Mouse (Mus musculus) embryonic facial prominence, embryonic 11.5 days (tissue): ENCODE results near the gene Abhd10. TPM values are rescaled to one million over a fixed set of nuclear protein-coding genes. Genes with fewer than 3 reads are reported as not detected.

Source experiments
- ATAC-seq: fragments of 200-750 bp; cut with Nextera tagmentation; replicated peaks from 2 replicates; pipeline ENCODE4 v1.8.0; 2017; ENCODE audit warnings: low read depth; ENCODE audit not compliant: insufficient number of reproducible peaks, low FRiP score, low TSS enrichment
- DNase-seq: peaks from one replicate; pipeline ENCODE4 v3.0.0-alpha.2; 2015; ENCODE audit warnings: low spot score
- H3K27ac ChIP-seq: fragments of 300-500 bp; sonication (generic); replicated peaks from 2 replicates; pipeline ENCODE4 v1.5.1; 2014; ENCODE audit warnings: mild to moderate bottlenecking, low read depth, low read length, control low read depth
- H3K27me3 ChIP-seq: fragments of 300-500 bp; sonication (generic); 2 replicates; pipeline ENCODE4 v1.6.1; 2014; ENCODE audit warnings: mild to moderate bottlenecking, low read length, moderate library complexity, mixed read lengths; ENCODE audit not compliant: control insufficient read depth, insufficient read depth
- H3K36me3 ChIP-seq: fragments of 300-500 bp; sonication (generic); replicated peaks from 2 replicates; pipeline ENCODE4 v1.6.1; 2014; ENCODE audit warnings: low read depth, mild to moderate bottlenecking, low read length, moderate library complexity, mixed read lengths; ENCODE audit not compliant: control insufficient read depth, insufficient read depth
- H3K4me1 ChIP-seq: fragments of 300-500 bp; sonication (generic); 2 replicates; pipeline ENCODE4 v1.6.1; 2014; ENCODE audit warnings: low read length, mixed read lengths; ENCODE audit not compliant: control insufficient read depth, insufficient read depth
- H3K4me2 ChIP-seq: fragments of 300-500 bp; sonication (generic); 2 replicates; pipeline ENCODE4 v1.6.1; 2014; ENCODE audit warnings: low read depth, mild to moderate bottlenecking, control low read depth, low read length, moderate library complexity
- H3K4me3 ChIP-seq: fragments of 300-500 bp; sonication (generic); 2 replicates; pipeline ENCODE4 v1.5.1; 2014; ENCODE audit warnings: low read depth, low read length, control low read depth
- H3K9ac ChIP-seq: fragments of 300-500 bp; sonication (generic); replicated peaks from 2 replicates; pipeline ENCODE4 v1.6.1; 2014; ENCODE audit warnings: mild to moderate bottlenecking, control low read depth, low read length
- H3K9me3 ChIP-seq: fragments of 300-500 bp; sonication (generic); replicated peaks from 2 replicates; pipeline ENCODE4 v1.6.1; 2016; ENCODE audit warnings: mild to moderate bottlenecking, low read length, inconsistent platforms, mixed read lengths; ENCODE audit not compliant: control insufficient read depth
- WGBS: fragments of 180-500 bp; shearing (Covaris S2); extraction: QIAGEN DNeasy Blood & Tissue Kit; methylation state at CpG from one replicate; pipeline ENCODE4 v1.1.7; 2014; 5-methylcytosine and 5-hydroxymethylcytosine counted together
- polyA plus RNA-seq: library from polyadenylated mRNA; unstranded; fragments of >200 nt; fragmentation: Nextera tagmentation; extraction: Ambion mirVana; gene quantifications from 2 replicates; pipeline ENCODE4 v1.2.1, GENCODE M21; 2014

Gene Abhd10
- polyA plus RNA-seq, 1 experiment from 2014 or later = 40.6 TPM

- ATAC-seq = no peak
- WGBS = 78% methylated on average over 10 of the region's 10 CpGs
Observed at GRCm38 (mm10) chr16:45767853-45768640, 25.3 kb upstream of the Abhd10 start.

GRCm38 (mm10) chr16:45767434-45767833 lies 24.7 kb upstream of the Abhd10 start:
- no peaks in the 10 kb centered on the region for H3K9me3 ChIP-seq
- WGBS = 73% methylated on average over 4 of the region's 4 CpGs
- H3K9ac ChIP-seq = no peak overlapping the region
- H3K36me3 ChIP-seq = peaks cover 3% of the 10 kb centered on the region; the same call in 1 of the 2 replicates
- no peaks in the 10 kb centered on the region for H3K4me1 ChIP-seq
- no peak overlapping the region for H3K4me3 ChIP-seq
- no peak overlapping the region for H3K27ac ChIP-seq
- no peaks in the 10 kb centered on the region for H3K27me3 ChIP-seq
- no peak overlapping the region for H3K4me2 ChIP-seq
- ATAC-seq (no peak), DNase-seq (no peak)

More at GRCm38 (mm10) chr16:45767853-45768640, 25.3 kb upstream of the Abhd10 start:
- no peak for DNase-seq
- H3K9ac ChIP-seq = no peak overlapping the region
- H3K4me1 ChIP-seq = no peaks in the 10 kb centered on the region
- no peaks in the 10 kb centered on the region for H3K27me3 ChIP-seq
- H3K27ac ChIP-seq = no peak overlapping the region
- peaks cover 3% of the 10 kb centered on the region; the same call in 1 of the 2 replicates for H3K36me3 ChIP-seq
- no peak overlapping the region for H3K4me2 ChIP-seq
- H3K4me3 ChIP-seq = no peak overlapping the region
- H3K9me3 ChIP-seq = no peaks in the 10 kb centered on the region

- DNase-seq = no peak
- H3K4me2 ChIP-seq = no peak overlapping the region
- 76% methylated on average over 7 of the region's 7 CpGs for WGBS
- no peaks in the 10 kb centered on the region for H3K27me3 ChIP-seq
- no peak overlapping the region for H3K9ac ChIP-seq
- no peaks in the 10 kb centered on the region for H3K9me3 ChIP-seq
- no peak overlapping the region for H3K27ac ChIP-seq
- H3K4me3 ChIP-seq = no peak overlapping the region
- no peaks in the 10 kb centered on the region for H3K4me1 ChIP-seq
- peaks cover 3% of the 10 kb centered on the region; the same call in 1 of the 2 replicates for H3K36me3 ChIP-seq
- ATAC-seq = no peak
Observed at GRCm38 (mm10) chr16:45765801-45766494, 23.2 kb upstream of the Abhd10 start.

- Histone ChIP-seq H3K4me3 (no peak overlapping the region), H3K27ac (no peak overlapping the region), H3K27me3 (no peaks in the 10 kb centered on the region), H3K9ac (no peak overlapping the region), H3K4me2 (no peak overlapping the region), H3K36me3 (peaks cover 3% of the 10 kb centered on the region; the same call in 1 of the 2 replicates), H3K9me3 (no peaks in the 10 kb centered on the region), H3K4me1 (no peaks in the 10 kb centered on the region)
- WGBS = 93% methylated on average over 3 of the region's 3 CpGs
- DNase-seq = no peak
- no peak for ATAC-seq
Observed at GRCm38 (mm10) chr16:45765102-45765501, 22.3 kb upstream of the Abhd10 start.

GRCm38 (mm10) chr16:45762859-45763505 lies 20.2 kb upstream of the Abhd10 start:
- ATAC-seq (no peak), DNase-seq (no peak)
- Histone ChIP-seq H3K9ac (no peak overlapping the region), H3K4me2 (no peak overlapping the region), H3K9me3 (no peaks in the 10 kb centered on the region), H3K4me3 (no peak overlapping the region), H3K36me3 (no peaks in the 10 kb centered on the region), H3K4me1 (no peaks in the 10 kb centered on the region), H3K27ac (no peak overlapping the region), H3K27me3 (no peaks in the 10 kb centered on the region)
- 86% methylated on average over 13 of the region's 13 CpGs for WGBS

- no peak overlapping the region for H3K9ac ChIP-seq
- DNase-seq = no peak
- H3K4me3 ChIP-seq = no peak overlapping the region
- WGBS = 80% methylated on average over 1 of the region's 1 CpGs
- ATAC-seq = no peak
- no peak overlapping the region for H3K4me2 ChIP-seq
- H3K4me1 ChIP-seq = no peaks in the 10 kb centered on the region
- H3K27ac ChIP-seq = no peak overlapping the region
- H3K27me3 ChIP-seq = no peaks in the 10 kb centered on the region
- H3K9me3 ChIP-seq = no peaks in the 10 kb centered on the region
- H3K36me3 ChIP-seq = no peaks in the 10 kb centered on the region
Observed at GRCm38 (mm10) chr16:45761425-45761824, 18.7 kb upstream of the Abhd10 start.

GRCm38 (mm10) chr16:45758726-45759269 lies 16.0 kb upstream of the Abhd10 start:
- ATAC-seq (no peak), DNase-seq (no peak)
- H3K4me1 ChIP-seq = no peaks in the 10 kb centered on the region
- H3K27me3 ChIP-seq = no peaks in the 10 kb centered on the region
- no peaks in the 10 kb centered on the region for H3K36me3 ChIP-seq
- WGBS = 86% methylated on average over 9 of the region's 9 CpGs
- no peak overlapping the region for H3K27ac ChIP-seq
- no peak overlapping the region for H3K9ac ChIP-seq
- no peak overlapping the region for H3K4me2 ChIP-seq
- H3K4me3 ChIP-seq = no peak overlapping the region
- H3K9me3 ChIP-seq = no peaks in the 10 kb centered on the region
